Mouse (Mus musculus): ENCODE data around the gene Kidins220. TPM values are rescaled to one million over a fixed set of nuclear protein-coding genes. Genes with fewer than 3 reads are reported as not detected.

Kidins220 gene
- polyA plus RNA-seq, 1 experiment from 2014 or later = 23.7 TPM

- 83% methylated on average over 2 of the region's 2 CpGs for WGBS
Measured at GRCm38 (mm10) chr12:24966046-24966445, 8.7 kb upstream of the Kidins220 start.

GRCm38 (mm10) chr12:24971490-24972200 lies 3.1 kb upstream of the Kidins220 start:
- H3K4me2 ChIP-seq = no peak overlapping the region
- no peak overlapping the region for H3K9ac ChIP-seq (ENCODE audit: low read depth, low read length)
- no peak overlapping the region for H3K27ac ChIP-seq (ENCODE audit: low read depth, low read length)
- ATAC-seq (replicated peaks; ENCODE audit: low FRiP score) (no peak), DNase-seq (ENCODE audit: low spot score) (no peak)
- no peaks in the 10 kb centered on the region for H3K36me3 ChIP-seq (ENCODE audit: control insufficient read depth, insufficient read depth, low read length)
- 76% methylated on average over 5 of the region's 5 CpGs for WGBS
- H3K4me1 ChIP-seq (replicated peaks; ENCODE audit: control insufficient read depth, insufficient read depth, low read length) = peaks cover 21% of the 10 kb centered on the region
- H3K4me3 ChIP-seq (ENCODE audit: low read depth, low read length) = no peak overlapping the region
- no peaks in the 10 kb centered on the region for H3K27me3 ChIP-seq (replicated peaks; ENCODE audit: control insufficient read depth, insufficient read depth, low read length)
- no peaks in the 10 kb centered on the region for H3K9me3 ChIP-seq (ENCODE audit: control insufficient read depth, low read length)

More at GRCm38 (mm10) chr12:24966046-24966445, 8.7 kb upstream of the Kidins220 start:
- no peak overlapping the region for H3K9ac ChIP-seq (ENCODE audit: low read depth, low read length)
- no peak for DNase-seq (ENCODE audit: low spot score)
- no peak overlapping the region for H3K27ac ChIP-seq (ENCODE audit: low read depth, low read length)
- H3K9me3 ChIP-seq (ENCODE audit: control insufficient read depth, low read length) = no peaks in the 10 kb centered on the region
- H3K4me2 ChIP-seq = no peak overlapping the region
- ATAC-seq (replicated peaks; ENCODE audit: low FRiP score) = no peak
- no peaks in the 10 kb centered on the region for H3K36me3 ChIP-seq (ENCODE audit: control insufficient read depth, insufficient read depth, low read length)
- no peak overlapping the region for H3K4me3 ChIP-seq (ENCODE audit: low read depth, low read length)
- H3K4me1 ChIP-seq (replicated peaks; ENCODE audit: control insufficient read depth, insufficient read depth, low read length) = peaks cover 2% of the 10 kb centered on the region; the same call in 1 of the 2 replicates
- no peaks in the 10 kb centered on the region for H3K27me3 ChIP-seq (replicated peaks; ENCODE audit: control insufficient read depth, insufficient read depth, low read length)

- H3K4me2 ChIP-seq = no peak overlapping the region
- 60% methylated on average over 8 of the region's 8 CpGs for WGBS
- no peaks in the 10 kb centered on the region for H3K36me3 ChIP-seq (ENCODE audit: control insufficient read depth, insufficient read depth, low read length)
- no peak overlapping the region for H3K4me3 ChIP-seq (ENCODE audit: low read depth, low read length)
- H3K9ac ChIP-seq (ENCODE audit: low read depth, low read length) = no peak overlapping the region
- no peak for DNase-seq (ENCODE audit: low spot score)
- no peak for ATAC-seq (replicated peaks; ENCODE audit: low FRiP score)
- H3K27ac ChIP-seq (ENCODE audit: low read depth, low read length) = no peak overlapping the region
- H3K9me3 ChIP-seq (ENCODE audit: control insufficient read depth, low read length) = no peaks in the 10 kb centered on the region
- H3K4me1 ChIP-seq (replicated peaks; ENCODE audit: control insufficient read depth, insufficient read depth, low read length) = peaks cover 21% of the 10 kb centered on the region
- H3K27me3 ChIP-seq (replicated peaks; ENCODE audit: control insufficient read depth, insufficient read depth, low read length) = no peaks in the 10 kb centered on the region
Measured at GRCm38 (mm10) chr12:24972371-24973350, 2.1 kb upstream of the Kidins220 start.

GRCm38 (mm10) chr12:24973586-24973985 lies 1.1 kb upstream of the Kidins220 start:
- Histone ChIP-seq H3K4me3 (ENCODE audit: low read depth, low read length) (peak overlapping the region; percentile 86), H3K9ac (ENCODE audit: low read depth, low read length) (no peak overlapping the region), H3K27me3 (replicated peaks; ENCODE audit: control insufficient read depth, insufficient read depth, low read length) (no peaks in the 10 kb centered on the region), H3K36me3 (ENCODE audit: control insufficient read depth, insufficient read depth, low read length) (no peaks in the 10 kb centered on the region), H3K9me3 (ENCODE audit: control insufficient read depth, low read length) (no peaks in the 10 kb centered on the region), H3K4me1 (replicated peaks; ENCODE audit: control insufficient read depth, insufficient read depth, low read length) (peaks cover 21% of the 10 kb centered on the region), H3K4me2 (peak overlapping the region; percentile 75), H3K27ac (ENCODE audit: low read depth, low read length) (no peak overlapping the region)
- ATAC-seq (replicated peaks; ENCODE audit: low FRiP score) (peak; percentile 67), DNase-seq (ENCODE audit: low spot score) (no peak)
- 40% methylated on average over 5 of the region's 5 CpGs for WGBS

GRCm38 (mm10) chr12:24975115-24975733 lies 499 bp downstream of the Kidins220 start:
- under 1% methylated on average over 31 of the region's 31 CpGs for WGBS
- Histone ChIP-seq H3K4me3 (ENCODE audit: low read depth, low read length) (peak overlapping the region; percentile 86), H3K4me1 (replicated peaks; ENCODE audit: control insufficient read depth, insufficient read depth, low read length) (peaks cover 21% of the 10 kb centered on the region), H3K4me2 (peak overlapping the region; percentile 75), H3K9me3 (ENCODE audit: control insufficient read depth, low read length) (no peaks in the 10 kb centered on the region), H3K36me3 (ENCODE audit: control insufficient read depth, insufficient read depth, low read length) (no peaks in the 10 kb centered on the region), H3K27ac (ENCODE audit: low read depth, low read length) (peak overlapping the region; percentile 58), H3K9ac (ENCODE audit: low read depth, low read length) (peak overlapping the region; percentile 63), H3K27me3 (replicated peaks; ENCODE audit: control insufficient read depth, insufficient read depth, low read length) (no peaks in the 10 kb centered on the region)
- peak; percentile 66 for ATAC-seq (replicated peaks; ENCODE audit: low FRiP score)
- DNase-seq (ENCODE audit: low spot score) = peak; percentile 70

- DNase-seq (ENCODE audit: low spot score) = no peak
Measured at GRCm38 (mm10) chr12:24985226-24985625, 10.5 kb downstream of the Kidins220 start.

GRCm38 (mm10) chr12:24995350-24995749 lies 20.6 kb downstream of the Kidins220 start:
- Histone ChIP-seq H3K4me2 (no peak overlapping the region), H3K9ac (ENCODE audit: low read depth, low read length) (no peak overlapping the region), H3K36me3 (ENCODE audit: control insufficient read depth, insufficient read depth, low read length) (peaks cover 25% of the 10 kb centered on the region; the same call in 1 of the 2 replicates), H3K27me3 (replicated peaks; ENCODE audit: control insufficient read depth, insufficient read depth, low read length) (no peaks in the 10 kb centered on the region), H3K4me1 (replicated peaks; ENCODE audit: control insufficient read depth, insufficient read depth, low read length) (no peaks in the 10 kb centered on the region), H3K9me3 (ENCODE audit: control insufficient read depth, low read length) (no peaks in the 10 kb centered on the region), H3K4me3 (ENCODE audit: low read depth, low read length) (no peak overlapping the region), H3K27ac (ENCODE audit: low read depth, low read length) (no peak overlapping the region)
- 96% methylated on average over 4 of the region's 4 CpGs for WGBS
- no peak for DNase-seq (ENCODE audit: low spot score)
- ATAC-seq (replicated peaks; ENCODE audit: low FRiP score) = no peak

More at GRCm38 (mm10) chr12:24985226-24985625, 10.5 kb downstream of the Kidins220 start:
- no peak overlapping the region for H3K27ac ChIP-seq (ENCODE audit: low read depth, low read length)
- no peaks in the 10 kb centered on the region for H3K27me3 ChIP-seq (replicated peaks; ENCODE audit: control insufficient read depth, insufficient read depth, low read length)
- ATAC-seq (replicated peaks; ENCODE audit: low FRiP score) = no peak
- no peak overlapping the region for H3K4me3 ChIP-seq (ENCODE audit: low read depth, low read length)
- H3K9me3 ChIP-seq (ENCODE audit: control insufficient read depth, low read length) = no peaks in the 10 kb centered on the region
- WGBS = 77% methylated on average over 5 of the region's 5 CpGs
- no peak overlapping the region for H3K9ac ChIP-seq (ENCODE audit: low read depth, low read length)
- H3K4me1 ChIP-seq (replicated peaks; ENCODE audit: control insufficient read depth, insufficient read depth, low read length) = 0 out of 2 replicates have a peak, but pooled peaks cover 2% of the 10 kb centered on the region
- no peak overlapping the region for H3K4me2 ChIP-seq
- peaks cover 16% of the 10 kb centered on the region; the same call in 1 of the 2 replicates for H3K36me3 ChIP-seq (ENCODE audit: control insufficient read depth, insufficient read depth, low read length)

GRCm38 (mm10) chr12:25005350-25005749 lies 30.6 kb downstream of the Kidins220 start:
- Histone ChIP-seq H3K4me2 (no peak overlapping the region), H3K36me3 (ENCODE audit: control insufficient read depth, insufficient read depth, low read length) (peaks cover 20% of the 10 kb centered on the region), H3K9ac (ENCODE audit: low read depth, low read length) (no peak overlapping the region), H3K9me3 (ENCODE audit: control insufficient read depth, low read length) (no peaks in the 10 kb centered on the region), H3K4me3 (ENCODE audit: low read depth, low read length) (no peak overlapping the region), H3K27me3 (replicated peaks; ENCODE audit: control insufficient read depth, insufficient read depth, low read length) (no peaks in the 10 kb centered on the region), H3K27ac (ENCODE audit: low read depth, low read length) (no peak overlapping the region), H3K4me1 (replicated peaks; ENCODE audit: control insufficient read depth, insufficient read depth, low read length) (no peaks in the 10 kb centered on the region; the same call in 1 of the 2 replicates)
- no peak for DNase-seq (ENCODE audit: low spot score)
- 83% methylated on average over 6 of the region's 6 CpGs for WGBS
- ATAC-seq (replicated peaks; ENCODE audit: low FRiP score) = no peak

Measured in liver, embryonic 11.5 days (tissue).